Mouse (Mus musculus) stomach, postnatal 0 days (tissue): ENCODE data around the gene Padi4.

Source experiments
- CTCF ChIP-seq: IDR thresholded peaks from 2 replicates; pipeline ENCODE4 v1.5.1; 2016; ENCODE audit warnings: antibody characterized with exemption, low read depth, mild to moderate bottlenecking, moderate library complexity
- EP300 ChIP-seq: optimal IDR thresholded peaks from 2 replicates; pipeline ENCODE3; 2016; ENCODE audit warnings: antibody characterized with exemption

DNA sequence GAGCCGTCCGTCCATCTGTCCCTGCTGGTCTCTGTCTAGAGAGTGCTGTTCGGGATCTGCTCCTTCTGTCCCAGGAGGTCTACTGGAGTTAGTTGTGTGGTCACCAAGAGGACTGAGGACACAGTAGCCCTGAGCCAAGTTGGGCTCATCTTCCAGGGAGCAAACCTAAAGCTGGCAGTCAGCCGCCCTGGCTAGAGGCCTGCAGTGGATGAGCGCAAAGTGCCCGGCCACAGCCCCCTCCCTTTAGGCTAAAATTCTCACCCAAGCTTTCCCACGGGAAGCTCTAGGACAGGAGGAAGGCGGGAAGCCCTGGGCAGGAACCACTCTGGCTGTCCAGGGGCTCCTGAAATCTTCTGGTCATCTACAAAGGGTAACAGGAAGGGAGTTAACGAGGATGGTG, 51.3 kb downstream of the Padi4 start:
- no peak for TF ChIP-seq CTCF
- TF ChIP-seq EP300, result no peak
